Mouse (Mus musculus) liver, embryonic 14.5 days (tissue): ENCODE results near the gene Zfp146.
"Not testable (repeated sequence)": the region's sequence is repeated elsewhere in the genome, so short reads cannot be mapped to it uniquely, and the experiment has no call there.

Experiments used
- CTCF ChIP-seq: IDR thresholded peaks from 2 replicates; pipeline ENCODE4 v1.5.1; 2016; ENCODE audit warnings: antibody characterized with exemption, low read depth, control low read depth
- EP300 ChIP-seq: IDR thresholded peaks from 2 replicates; pipeline ENCODE4 v1.6.1; 2016; ENCODE audit warnings: antibody characterized with exemption, low read depth

DNA sequence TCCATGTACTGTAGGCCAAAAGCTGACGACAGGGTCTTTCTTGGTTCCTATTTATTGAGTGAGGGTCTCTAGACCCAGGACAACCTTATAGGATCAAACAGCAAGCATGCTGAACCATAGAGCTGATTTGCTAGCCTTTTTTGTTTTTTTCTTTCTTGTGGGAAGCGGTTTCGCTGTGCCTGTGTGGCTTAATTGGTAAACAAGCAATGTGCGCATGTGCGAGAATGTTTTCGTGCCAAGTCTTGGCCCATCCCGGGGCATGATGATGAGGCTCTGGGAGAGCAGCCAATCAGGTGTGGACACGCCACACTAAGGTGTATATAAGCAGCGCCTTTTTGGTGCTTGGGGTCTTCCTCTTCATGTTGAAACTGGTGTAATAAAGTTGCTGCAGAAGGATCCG lies 12.4 kb upstream of the Zfp146 start:
- TF ChIP-seq CTCF, EP300: not testable (repeated sequence)
